Mouse (Mus musculus): ENCODE measurements at regions not wholly inside any gene's neighbourhood (a gene's known extent, or its start where the extent isn't known, plus 50 kb on each side); places are given as distances from the start of the nearest gene placed in this dataset.

GRCm38 (mm10) chr5:75248279-75248678 is 96.2 kb downstream of the Pdgfra start:
- no peaks in the 10 kb centered on the region for H3K4me1 ChIP-seq (ENCODE audit: control insufficient read depth, insufficient read depth, low read length)
- H3K9ac ChIP-seq (ENCODE audit: low read length), result no peak overlapping the region
- no peak overlapping the region for H3K4me2 ChIP-seq (ENCODE audit: low read depth)
- H3K9me3 ChIP-seq (ENCODE audit: control insufficient read depth, low read length), result no peaks in the 10 kb centered on the region
- no peaks in the 10 kb centered on the region for H3K36me3 ChIP-seq (ENCODE audit: control insufficient read depth, insufficient read depth, low read length)
- no peak overlapping the region for H3K4me3 ChIP-seq (ENCODE audit: low read depth, low read length)
- no peak for ATAC-seq (ENCODE audit: insufficient read depth, low FRiP score, low TSS enrichment)
- H3K27me3 ChIP-seq (ENCODE audit: control insufficient read depth, insufficient read depth, low read length), result no peaks in the 10 kb centered on the region
- WGBS, result 86% methylated on average over 6 of the region's 6 CpGs
- H3K27ac ChIP-seq (ENCODE audit: low read depth, low read length), result no peak overlapping the region
- no peak for DNase-seq (ENCODE audit: low spot score)

GRCm38 (mm10) chr5:75249671-75250070 is 97.6 kb downstream of the Pdgfra start:
- H3K9me3 ChIP-seq (ENCODE audit: control insufficient read depth, low read length), result no peaks in the 10 kb centered on the region
- H3K36me3 ChIP-seq (ENCODE audit: control insufficient read depth, insufficient read depth, low read length), result no peaks in the 10 kb centered on the region
- no peaks in the 10 kb centered on the region for H3K27me3 ChIP-seq (ENCODE audit: control insufficient read depth, insufficient read depth, low read length)
- H3K4me3 ChIP-seq (ENCODE audit: low read depth, low read length), result no peak overlapping the region
- ATAC-seq (ENCODE audit: insufficient read depth, low FRiP score, low TSS enrichment), result no peak
- DNase-seq (ENCODE audit: low spot score), result no peak
- H3K4me1 ChIP-seq (ENCODE audit: control insufficient read depth, insufficient read depth, low read length), result no peaks in the 10 kb centered on the region
- 77% methylated on average over 3 of the region's 3 CpGs for WGBS
- no peak overlapping the region for H3K27ac ChIP-seq (ENCODE audit: low read depth, low read length)
- no peak overlapping the region for H3K4me2 ChIP-seq (ENCODE audit: low read depth)
- no peak overlapping the region for H3K9ac ChIP-seq (ENCODE audit: low read length)

- Histone ChIP-seq H3K36me3 (ENCODE audit: control insufficient read depth, insufficient read depth, low read length) (no peaks in the 10 kb centered on the region), H3K4me1 (ENCODE audit: control insufficient read depth, insufficient read depth, low read length) (no peaks in the 10 kb centered on the region), H3K27me3 (ENCODE audit: control insufficient read depth, insufficient read depth, low read length) (no peaks in the 10 kb centered on the region), H3K9ac (ENCODE audit: low read length) (no peak overlapping the region), H3K9me3 (ENCODE audit: control insufficient read depth, low read length) (no peaks in the 10 kb centered on the region), H3K27ac (ENCODE audit: low read depth, low read length) (no peak overlapping the region), H3K4me2 (ENCODE audit: low read depth) (no peak overlapping the region), H3K4me3 (ENCODE audit: low read depth, low read length) (no peak overlapping the region)
- 79% methylated on average over 7 of the region's 7 CpGs for WGBS
- no peak for ATAC-seq (ENCODE audit: insufficient read depth, low FRiP score, low TSS enrichment)
- no peak for DNase-seq (ENCODE audit: low spot score)
These were observed 101.3 kb downstream of the Pdgfra start for GRCm38 (mm10) chr5:75253349-75253748.

- Histone ChIP-seq H3K27me3 (ENCODE audit: control insufficient read depth, insufficient read depth, low read length) (no peaks in the 10 kb centered on the region), H3K4me3 (ENCODE audit: low read depth, low read length) (no peak overlapping the region), H3K36me3 (ENCODE audit: control insufficient read depth, insufficient read depth, low read length) (no peaks in the 10 kb centered on the region), H3K4me2 (ENCODE audit: low read depth) (no peak overlapping the region), H3K9me3 (ENCODE audit: control insufficient read depth, low read length) (no peaks in the 10 kb centered on the region), H3K4me1 (ENCODE audit: control insufficient read depth, insufficient read depth, low read length) (no peaks in the 10 kb centered on the region), H3K9ac (ENCODE audit: low read length) (no peak overlapping the region), H3K27ac (ENCODE audit: low read depth, low read length) (no peak overlapping the region)
- WGBS, result 85% methylated on average over 5 of the region's 5 CpGs
- DNase-seq (ENCODE audit: low spot score) (no peak), ATAC-seq (ENCODE audit: insufficient read depth, low FRiP score, low TSS enrichment) (no peak)
These were observed 101.7 kb downstream of the Pdgfra start for GRCm38 (mm10) chr5:75253830-75254229.

GRCm38 (mm10) chr5:75256186-75256585 is 104.1 kb downstream of the Pdgfra start:
- WGBS, result 77% methylated on average over 4 of the region's 4 CpGs
- ATAC-seq (ENCODE audit: insufficient read depth, low FRiP score, low TSS enrichment) (no peak), DNase-seq (ENCODE audit: low spot score) (no peak)
- Histone ChIP-seq H3K27me3 (ENCODE audit: control insufficient read depth, insufficient read depth, low read length) (no peaks in the 10 kb centered on the region), H3K4me2 (ENCODE audit: low read depth) (no peak overlapping the region), H3K4me1 (ENCODE audit: control insufficient read depth, insufficient read depth, low read length) (no peaks in the 10 kb centered on the region), H3K36me3 (ENCODE audit: control insufficient read depth, insufficient read depth, low read length) (no peaks in the 10 kb centered on the region), H3K9ac (ENCODE audit: low read length) (no peak overlapping the region), H3K4me3 (ENCODE audit: low read depth, low read length) (no peak overlapping the region), H3K9me3 (ENCODE audit: control insufficient read depth, low read length) (no peaks in the 10 kb centered on the region), H3K27ac (ENCODE audit: low read depth, low read length) (no peak overlapping the region)

- Histone ChIP-seq H3K9ac (ENCODE audit: low read length) (no peak overlapping the region), H3K4me1 (ENCODE audit: control insufficient read depth, insufficient read depth, low read length) (no peaks in the 10 kb centered on the region), H3K4me3 (ENCODE audit: low read depth, low read length) (no peak overlapping the region), H3K27me3 (ENCODE audit: control insufficient read depth, insufficient read depth, low read length) (no peaks in the 10 kb centered on the region), H3K4me2 (ENCODE audit: low read depth) (no peak overlapping the region), H3K36me3 (ENCODE audit: control insufficient read depth, insufficient read depth, low read length) (no peaks in the 10 kb centered on the region), H3K27ac (ENCODE audit: low read depth, low read length) (no peak overlapping the region), H3K9me3 (ENCODE audit: control insufficient read depth, low read length) (no peaks in the 10 kb centered on the region)
- WGBS, result 78% methylated on average over 2 of the region's 2 CpGs
- DNase-seq (ENCODE audit: low spot score), result no peak
- ATAC-seq (ENCODE audit: insufficient read depth, low FRiP score, low TSS enrichment), result no peak
These were observed 105.0 kb downstream of the Pdgfra start for GRCm38 (mm10) chr5:75257067-75257466.

- Histone ChIP-seq H3K4me1 (ENCODE audit: control insufficient read depth, insufficient read depth, low read length) (no peaks in the 10 kb centered on the region), H3K4me2 (ENCODE audit: low read depth) (no peak overlapping the region), H3K27me3 (ENCODE audit: control insufficient read depth, insufficient read depth, low read length) (no peaks in the 10 kb centered on the region), H3K4me3 (ENCODE audit: low read depth, low read length) (no peak overlapping the region), H3K27ac (ENCODE audit: low read depth, low read length) (no peak overlapping the region), H3K9me3 (ENCODE audit: control insufficient read depth, low read length) (no peaks in the 10 kb centered on the region), H3K36me3 (ENCODE audit: control insufficient read depth, insufficient read depth, low read length) (no peaks in the 10 kb centered on the region), H3K9ac (ENCODE audit: low read length) (no peak overlapping the region)
- 89% methylated on average over 10 of the region's 10 CpGs for WGBS
- DNase-seq (ENCODE audit: low spot score) (no peak), ATAC-seq (ENCODE audit: insufficient read depth, low FRiP score, low TSS enrichment) (no peak)
These were observed 108.2 kb downstream of the Pdgfra start for GRCm38 (mm10) chr5:75260247-75260646.

GRCm38 (mm10) chr5:75266111-75266676 is 114.1 kb downstream of the Pdgfra start:
- 78% methylated on average over 7 of the region's 7 CpGs for WGBS
- no peak overlapping the region for H3K4me2 ChIP-seq (ENCODE audit: low read depth)
- no peak overlapping the region for H3K9ac ChIP-seq (ENCODE audit: low read length)
- no peak overlapping the region for H3K27ac ChIP-seq (ENCODE audit: low read depth, low read length)
- H3K4me1 ChIP-seq (ENCODE audit: control insufficient read depth, insufficient read depth, low read length), result no peaks in the 10 kb centered on the region
- no peak for ATAC-seq (ENCODE audit: insufficient read depth, low FRiP score, low TSS enrichment)
- no peak overlapping the region for H3K4me3 ChIP-seq (ENCODE audit: low read depth, low read length)
- no peak for DNase-seq (ENCODE audit: low spot score)
- no peaks in the 10 kb centered on the region for H3K27me3 ChIP-seq (ENCODE audit: control insufficient read depth, insufficient read depth, low read length)
- H3K36me3 ChIP-seq (ENCODE audit: control insufficient read depth, insufficient read depth, low read length), result no peaks in the 10 kb centered on the region
- H3K9me3 ChIP-seq (ENCODE audit: control insufficient read depth, low read length), result no peaks in the 10 kb centered on the region

- ATAC-seq (ENCODE audit: insufficient read depth, low FRiP score, low TSS enrichment) (no peak), DNase-seq (ENCODE audit: low spot score) (no peak)
- no peaks in the 10 kb centered on the region for H3K36me3 ChIP-seq (ENCODE audit: control insufficient read depth, insufficient read depth, low read length)
- no peaks in the 10 kb centered on the region for H3K4me1 ChIP-seq (ENCODE audit: control insufficient read depth, insufficient read depth, low read length)
- H3K4me2 ChIP-seq (ENCODE audit: low read depth), result no peak overlapping the region
- H3K9ac ChIP-seq (ENCODE audit: low read length), result no peak overlapping the region
- H3K9me3 ChIP-seq (ENCODE audit: control insufficient read depth, low read length), result no peaks in the 10 kb centered on the region
- no peak overlapping the region for H3K27ac ChIP-seq (ENCODE audit: low read depth, low read length)
- no peaks in the 10 kb centered on the region for H3K27me3 ChIP-seq (ENCODE audit: control insufficient read depth, insufficient read depth, low read length)
- WGBS, result 72% methylated on average over 4 of the region's 4 CpGs
- no peak overlapping the region for H3K4me3 ChIP-seq (ENCODE audit: low read depth, low read length)
These were observed 114.8 kb downstream of the Pdgfra start for GRCm38 (mm10) chr5:75266871-75267270.
